Mouse (Mus musculus) hindbrain, embryonic 16.5 days (tissue): Measurements from ENCODE around the gene Arid5b. TPM values are rescaled to one million over a fixed set of nuclear protein-coding genes. Genes with fewer than 3 reads are reported as not detected.

ENCODE experiments used
- ATAC-seq: fragments of 200-750 bp; cut with Nextera tagmentation; 2 replicates; pipeline ENCODE4 v1.8.0; 2017; ENCODE audit warnings: moderate TSS enrichment, moderate library complexity
- H3K27ac ChIP-seq: fragments of 300-500 bp; sonication (generic); 2 replicates; pipeline ENCODE4 v1.5.1; 2014; ENCODE audit warnings: low read depth, mild to moderate bottlenecking, control low read depth, low read length, moderate library complexity
- H3K27me3 ChIP-seq: fragments of 300-500 bp; sonication (generic); replicated peaks from 2 replicates; pipeline ENCODE4 v1.6.1; 2014; ENCODE audit warnings: low read length; ENCODE audit not compliant: control insufficient read depth, insufficient read depth
- H3K36me3 ChIP-seq: fragments of 300-500 bp; sonication (generic); 2 replicates; pipeline ENCODE4 v1.6.1; 2014; ENCODE audit warnings: mild to moderate bottlenecking, low read length, moderate library complexity, mixed read lengths; ENCODE audit not compliant: control insufficient read depth, insufficient read depth
- H3K4me1 ChIP-seq: fragments of 300-500 bp; sonication (generic); 2 replicates; pipeline ENCODE4 v1.6.1; 2014; ENCODE audit warnings: low read depth, low read length; ENCODE audit not compliant: control insufficient read depth, insufficient read depth
- H3K4me2 ChIP-seq: fragments of 300-500 bp; sonication (generic); 2 replicates; pipeline ENCODE4 v1.6.1; 2014; ENCODE audit warnings: mild to moderate bottlenecking, low read length, control low read depth, moderate library complexity
- H3K4me3 ChIP-seq: fragments of 300-500 bp; sonication (generic); 2 replicates; pipeline ENCODE4 v1.5.1; 2014; ENCODE audit warnings: mild to moderate bottlenecking, low read length, control low read depth, moderate library complexity
- H3K9ac ChIP-seq: fragments of 300-500 bp; sonication (generic); 2 replicates; pipeline ENCODE4 v1.6.1; 2014; ENCODE audit warnings: low read depth, mild to moderate bottlenecking, control low read depth, low read length, moderate library complexity
- H3K9me3 ChIP-seq: fragments of 300-500 bp; sonication (generic); 2 replicates; pipeline ENCODE4 v1.6.1; 2014; ENCODE audit warnings: mild to moderate bottlenecking, low read length, moderate library complexity; ENCODE audit not compliant: control insufficient read depth
- WGBS: fragments of 180-500 bp; shearing (Covaris S2); extraction: QIAGEN DNeasy Blood & Tissue Kit; methylation state at CpG from one replicate; pipeline ENCODE4 v1.1.7; 2014; 5-methylcytosine and 5-hydroxymethylcytosine counted together
- polyA plus RNA-seq: library from polyadenylated mRNA; unstranded; fragments of >200 nt; fragmentation: Nextera tagmentation; extraction: Ambion mirVana; gene quantifications from 2 replicates; pipeline ENCODE4 v1.2.1, GENCODE M21; 2015

Gene Arid5b
- polyA plus RNA-seq, 1 experiment from 2014 or later, result 16.6 TPM

DNA sequence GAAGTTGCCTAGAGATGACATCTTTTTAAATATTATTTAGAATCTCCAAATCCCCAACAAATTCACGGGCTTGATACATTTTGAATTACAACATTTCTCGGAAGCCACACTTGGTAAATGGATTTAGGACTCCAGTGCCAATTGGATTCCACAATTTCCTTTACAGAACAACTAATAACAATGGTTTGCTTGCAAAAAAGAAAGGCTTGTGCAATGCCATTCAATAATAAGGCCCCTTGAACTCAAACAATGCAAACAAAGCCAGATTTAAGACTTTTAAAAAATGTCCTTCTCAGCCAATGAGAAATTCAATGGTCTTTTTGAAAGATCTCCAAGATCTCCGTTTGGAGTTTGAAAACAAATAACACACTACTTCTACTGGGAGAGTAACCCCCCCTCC is 185.0 kb downstream of the Arid5b start:
- no peak for ATAC-seq
- H3K4me2 ChIP-seq, result no peak overlapping the region
- no peak overlapping the region for H3K27ac ChIP-seq
- no peaks in the 10 kb centered on the region for H3K9me3 ChIP-seq
- H3K4me1 ChIP-seq, result no peaks in the 10 kb centered on the region
- H3K4me3 ChIP-seq, result no peak overlapping the region
- no peak overlapping the region for H3K9ac ChIP-seq
- WGBS, result 69% methylated on average over 3 of the region's 3 CpGs
- no peaks in the 10 kb centered on the region for H3K27me3 ChIP-seq
- peaks cover 19% of the 10 kb centered on the region for H3K36me3 ChIP-seq

DNA sequence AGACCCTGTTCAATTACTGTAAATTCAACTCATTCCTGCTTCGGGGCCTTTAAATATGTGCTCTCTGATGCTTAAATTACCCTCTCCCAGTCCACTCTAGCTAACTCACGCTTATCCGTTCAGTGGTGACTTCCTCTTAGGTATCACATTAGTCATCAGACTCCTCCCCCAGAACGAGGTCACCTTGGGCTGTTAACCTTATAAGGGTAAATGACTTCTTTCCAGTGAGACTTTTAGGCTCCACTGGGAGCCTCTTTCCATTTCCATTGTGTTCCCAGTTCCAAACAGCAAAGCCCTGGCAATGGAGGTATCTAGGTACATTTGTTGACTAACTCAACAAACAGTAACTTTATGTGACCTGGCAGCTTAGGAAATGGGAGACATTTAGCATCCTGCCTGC is 186.7 kb downstream of the Arid5b start:
- H3K9me3 ChIP-seq, result no peaks in the 10 kb centered on the region

DNA sequence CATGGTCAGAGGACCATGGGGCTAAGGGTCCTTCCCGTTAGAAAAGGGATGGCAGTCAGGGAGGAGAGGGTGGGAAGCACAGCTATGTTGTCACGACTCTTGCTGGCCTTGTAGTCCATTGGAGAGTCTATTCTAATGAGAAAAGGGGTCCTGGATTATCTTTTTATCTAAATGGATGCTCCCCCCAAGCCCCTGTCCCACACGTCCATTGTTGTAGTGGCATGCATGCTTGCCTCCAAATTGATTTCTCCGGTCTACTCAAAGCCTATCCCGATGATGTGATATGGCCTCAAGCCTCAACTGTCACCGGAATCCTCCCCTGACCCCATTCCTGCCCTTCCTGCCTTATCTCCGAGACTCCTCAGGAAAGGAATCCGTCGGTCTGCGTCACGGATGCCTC is 187.5 kb downstream of the Arid5b start:
- no peak for ATAC-seq
- 82% methylated on average over 11 of the region's 11 CpGs for WGBS
- no peaks in the 10 kb centered on the region for H3K27me3 ChIP-seq
- H3K9ac ChIP-seq, result no peak overlapping the region
- no peaks in the 10 kb centered on the region for H3K9me3 ChIP-seq
- no peak overlapping the region for H3K4me2 ChIP-seq
- no peak overlapping the region for H3K4me3 ChIP-seq
- H3K27ac ChIP-seq, result no peak overlapping the region
- H3K4me1 ChIP-seq, result no peaks in the 10 kb centered on the region
- H3K36me3 ChIP-seq, result 0 out of 2 replicates have a peak, but pooled peaks cover under 1% of the 10 kb centered on the region

More for the DNA sequence above, 186.7 kb downstream of the Arid5b start:
- Histone ChIP-seq H3K4me1 (no peaks in the 10 kb centered on the region), H3K9ac (no peak overlapping the region), H3K27me3 (no peaks in the 10 kb centered on the region), H3K4me3 (no peak overlapping the region), H3K36me3 (0 out of 2 replicates have a peak, but pooled peaks cover 4% of the 10 kb centered on the region), H3K27ac (no peak overlapping the region), H3K4me2 (no peak overlapping the region)
- ATAC-seq, result no peak
- WGBS, result 89% methylated on average over 4 of the region's 4 CpGs

DNA sequence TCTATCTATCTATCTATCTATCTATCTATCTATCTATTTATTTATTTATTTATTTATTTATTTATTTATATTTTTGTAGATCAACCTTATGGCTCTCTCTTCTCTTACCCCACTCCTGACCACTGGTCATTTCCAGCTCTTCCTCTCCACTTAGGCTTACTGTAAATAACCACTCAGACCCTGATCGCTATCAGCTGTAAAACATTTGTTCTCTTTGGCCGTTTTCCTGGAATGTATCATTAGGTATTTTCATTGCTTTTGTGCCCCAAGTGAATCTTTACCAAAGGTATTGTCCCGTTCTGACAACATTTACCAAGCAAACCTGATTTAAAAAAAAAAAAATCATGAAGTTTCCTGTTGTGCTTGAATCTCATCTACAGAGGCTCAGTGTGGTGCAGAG is 188.0 kb downstream of the Arid5b start:
- H3K9me3 ChIP-seq, result no peaks in the 10 kb centered on the region
- WGBS, result 71% methylated on average over 3 of the region's 3 CpGs
- no peaks in the 10 kb centered on the region for H3K4me1 ChIP-seq
- H3K4me3 ChIP-seq, result no peak overlapping the region
- H3K36me3 ChIP-seq, result no peaks in the 10 kb centered on the region
- H3K9ac ChIP-seq, result no peak overlapping the region
- H3K27ac ChIP-seq, result no peak overlapping the region
- H3K4me2 ChIP-seq, result no peak overlapping the region
- ATAC-seq, result no peak
- H3K27me3 ChIP-seq, result no peaks in the 10 kb centered on the region

DNA sequence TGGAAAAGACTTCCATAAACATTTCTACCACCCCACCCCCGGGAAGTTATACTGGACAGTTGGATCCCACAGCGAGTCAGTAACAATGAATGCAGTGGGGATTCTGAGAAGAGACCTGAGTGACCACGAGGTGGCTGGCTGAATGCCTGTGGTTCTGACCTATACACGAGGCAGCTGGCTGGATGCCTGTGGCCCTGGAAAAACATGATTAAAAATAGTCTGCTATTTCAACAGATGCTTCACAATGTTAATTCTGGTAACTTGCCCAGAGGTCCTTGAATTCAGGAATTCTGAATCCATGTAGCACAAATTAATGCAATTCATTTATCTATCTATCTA is 188.4 kb downstream of the Arid5b start:
- no peak for ATAC-seq
- Histone ChIP-seq H3K9me3 (no peaks in the 10 kb centered on the region), H3K4me2 (no peak overlapping the region), H3K27ac (no peak overlapping the region), H3K4me1 (no peaks in the 10 kb centered on the region), H3K27me3 (no peaks in the 10 kb centered on the region), H3K4me3 (no peak overlapping the region), H3K36me3 (no peaks in the 10 kb centered on the region), H3K9ac (no peak overlapping the region)
- WGBS, result 55% methylated on average over 4 of the region's 4 CpGs

DNA sequence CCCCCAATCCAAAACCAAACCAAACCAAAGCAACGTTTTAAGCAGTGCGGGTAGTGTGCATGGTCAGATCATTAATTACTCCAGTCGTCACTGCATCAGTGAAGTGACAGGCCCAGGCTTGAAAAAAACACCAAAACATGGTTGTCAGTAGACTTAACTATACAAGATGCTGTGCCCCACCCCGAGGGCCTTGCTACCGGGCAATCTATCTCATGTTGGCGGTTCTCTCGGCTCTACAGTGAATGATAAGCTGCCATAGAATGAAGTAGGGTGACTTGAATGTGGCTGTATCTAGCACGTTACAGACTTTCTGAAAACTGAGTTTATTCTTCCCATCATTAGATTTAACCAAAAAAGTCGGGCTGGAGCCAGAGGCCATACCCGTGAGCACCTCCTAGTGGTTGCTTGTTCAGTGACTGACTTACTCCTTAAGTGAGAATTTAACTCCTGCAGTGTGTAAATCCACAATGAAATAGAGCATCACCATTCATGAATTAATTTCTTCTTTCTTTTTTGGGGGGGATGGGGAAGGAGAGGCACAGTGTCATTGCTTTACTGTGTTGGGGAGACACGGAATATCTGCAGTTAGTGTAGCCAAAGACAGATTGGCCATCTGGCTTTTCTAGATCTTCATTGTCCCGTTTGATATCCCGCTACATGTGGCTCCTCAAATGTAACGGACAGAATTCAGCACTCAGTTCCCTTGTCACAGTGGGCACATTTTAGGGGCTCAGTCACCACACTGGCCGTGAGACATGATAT is 188.9 kb downstream of the Arid5b start:
- Histone ChIP-seq H3K4me2 (no peak overlapping the region), H3K27ac (no peak overlapping the region), H3K36me3 (no peaks in the 10 kb centered on the region), H3K9me3 (no peaks in the 10 kb centered on the region), H3K4me3 (no peak overlapping the region), H3K27me3 (no peaks in the 10 kb centered on the region), H3K9ac (no peak overlapping the region), H3K4me1 (no peaks in the 10 kb centered on the region)
- 64% methylated on average over 15 of the region's 15 CpGs for WGBS
- ATAC-seq, result no peak

DNA sequence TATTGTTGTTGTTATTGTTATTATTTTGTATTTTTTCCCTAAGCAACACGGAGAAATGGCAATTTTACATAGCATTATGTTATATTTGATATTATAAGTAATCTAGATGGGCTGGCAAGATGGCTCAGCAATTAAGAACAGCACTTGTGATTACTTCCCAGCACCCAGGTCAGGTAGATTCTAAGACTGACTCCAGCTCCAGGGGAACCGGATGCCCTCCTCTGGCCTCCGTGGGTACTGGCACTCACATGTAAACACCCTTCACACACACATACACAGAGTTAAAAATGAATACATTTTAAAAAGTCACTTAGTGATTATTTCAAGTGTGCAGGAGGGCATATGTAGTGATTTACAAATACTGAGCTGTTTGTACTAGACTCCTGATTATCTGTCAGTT is 190.8 kb downstream of the Arid5b start:
- WGBS, result 87% methylated on average over 3 of the region's 3 CpGs
- Histone ChIP-seq H3K4me1 (no peaks in the 10 kb centered on the region), H3K4me2 (no peak overlapping the region), H3K9ac (no peak overlapping the region), H3K4me3 (no peak overlapping the region), H3K27me3 (no peaks in the 10 kb centered on the region), H3K9me3 (no peaks in the 10 kb centered on the region), H3K27ac (no peak overlapping the region), H3K36me3 (no peaks in the 10 kb centered on the region)
- no peak for ATAC-seq

DNA sequence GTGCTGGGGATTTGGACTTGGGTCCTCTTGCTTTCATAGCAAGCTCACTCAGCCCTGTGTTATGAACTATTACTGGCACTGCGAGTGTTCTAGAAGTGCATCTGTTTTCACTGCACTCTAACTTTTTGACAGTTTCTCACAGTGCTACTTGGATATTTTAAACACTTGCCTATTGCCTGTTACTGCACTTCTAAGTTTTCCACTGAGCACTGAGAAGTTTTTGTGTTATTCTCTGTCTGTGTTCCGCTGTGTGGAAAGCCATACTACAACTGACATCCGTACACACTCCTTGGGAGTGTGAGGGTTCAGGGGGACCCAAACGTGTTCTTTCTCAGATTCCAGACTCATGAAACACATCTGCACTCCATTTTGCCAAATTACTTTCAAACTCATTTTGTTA is 191.6 kb downstream of the Arid5b start:
- no peak overlapping the region for H3K9ac ChIP-seq
- WGBS, result 87% methylated on average over 4 of the region's 4 CpGs
- H3K4me1 ChIP-seq, result no peaks in the 10 kb centered on the region
- no peaks in the 10 kb centered on the region for H3K9me3 ChIP-seq
- H3K4me3 ChIP-seq, result no peak overlapping the region
- H3K27ac ChIP-seq, result no peak overlapping the region
- ATAC-seq, result no peak
- H3K27me3 ChIP-seq, result no peaks in the 10 kb centered on the region
- H3K4me2 ChIP-seq, result no peak overlapping the region
- no peaks in the 10 kb centered on the region for H3K36me3 ChIP-seq

DNA sequence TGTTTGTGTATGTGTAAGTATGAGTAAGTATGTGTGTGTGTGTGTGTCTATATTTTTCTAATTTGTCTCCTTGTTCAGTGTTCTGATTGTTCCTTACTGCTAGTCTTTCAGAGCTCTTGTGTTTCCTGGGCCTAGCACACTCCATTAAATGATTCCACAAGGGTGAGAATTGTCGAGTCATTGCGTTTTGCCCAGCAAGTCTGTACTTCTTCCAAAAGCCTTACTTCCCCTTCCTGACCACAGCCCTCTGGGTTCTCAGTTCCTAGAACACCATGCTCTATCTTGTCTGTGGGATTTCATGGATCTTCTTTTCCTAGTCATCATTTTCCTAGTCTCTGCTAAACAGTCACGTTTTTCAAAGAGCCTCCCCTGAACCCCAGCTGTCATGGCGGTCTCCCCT is 193.0 kb downstream of the Arid5b start:
- no peak overlapping the region for H3K27ac ChIP-seq
- H3K4me1 ChIP-seq, result no peaks in the 10 kb centered on the region
- no peak for ATAC-seq
- H3K36me3 ChIP-seq, result no peaks in the 10 kb centered on the region
- no peak overlapping the region for H3K9ac ChIP-seq
- no peaks in the 10 kb centered on the region for H3K27me3 ChIP-seq
- H3K9me3 ChIP-seq, result no peaks in the 10 kb centered on the region
- H3K4me3 ChIP-seq, result no peak overlapping the region
- 77% methylated on average over 4 of the region's 4 CpGs for WGBS
- no peak overlapping the region for H3K4me2 ChIP-seq
